Mouse (Mus musculus) CH12.LX (cell line): Measurements from ENCODE around the gene Szrd1. TPM values are rescaled to one million over a fixed set of nuclear protein-coding genes. Genes with fewer than 3 reads are reported as not detected.
A peak's percentile ranks its signal among the peaks of the same experiment; 100 is the strongest.

Experiments used
- DNase-seq: peaks from one replicate; pipeline ENCODE4 v3.0.0-alpha.2; 2013; ENCODE audit errors: extremely low read depth
- H3K27ac ChIP-seq: 2 replicates; pipeline ENCODE4 v1.5.1; 2012; ENCODE audit warnings: low read depth, mild to moderate bottlenecking, control low read depth, moderate library complexity; ENCODE audit not compliant: insufficient read depth
- H3K27me3 ChIP-seq: replicated peaks from 2 replicates; pipeline ENCODE3; 2012; ENCODE audit warnings: inconsistent platforms
- H3K36me3 ChIP-seq, 2 experiments: replicated peaks in 1 of 2; 2 replicates each; pipeline versions ENCODE3 to v1.6.1; 2012; ENCODE audit warnings: inconsistent platforms in 1 of 2, low read length in 1 of 2, mild to moderate bottlenecking in 1 of 2, mixed read lengths in 1 of 2, moderate library complexity in 1 of 2; ENCODE audit not compliant: control insufficient read depth in 1 of 2, insufficient read depth in 1 of 2
- H3K4me1 ChIP-seq, 2 experiments: 2 replicates each; pipeline ENCODE4 v1.6.1; 2012; ENCODE audit warnings: inconsistent platforms in 1 of 2, moderate library complexity in 1 of 2; ENCODE audit not compliant: insufficient read depth in 2 of 2, control insufficient read depth in 1 of 2
- H3K4me2 ChIP-seq: 2 replicates; pipeline ENCODE4 v1.6.1; 2012; ENCODE audit warnings: low read depth, mild to moderate bottlenecking, control low read depth; ENCODE audit not compliant: poor library complexity, insufficient read depth, severe bottlenecking
- H3K4me3 ChIP-seq, 3 experiments: fragments of 150-350 bp in 1 of 3; sonication (generic) in 1 of 3; replicated peaks in 1 of 3; 2 replicates each; pipeline versions ENCODE3 to v1.5.1; 2011 to 2012; ENCODE audit warnings: low read depth in 2 of 3, low read length in 2 of 3, mild to moderate bottlenecking in 2 of 3, moderate library complexity in 2 of 3, control low read depth in 1 of 3, improper control_type of control experiment in 1 of 3, inconsistent platforms in 1 of 3, mixed read lengths in 1 of 3; ENCODE audit not compliant: poor library complexity in 1 of 3
- H3K79me2 ChIP-seq: replicated peaks from 2 replicates; pipeline ENCODE4 v1.6.1; 2012; ENCODE audit warnings: mild to moderate bottlenecking, moderate library complexity; ENCODE audit not compliant: control insufficient read depth, poor library complexity, insufficient read depth, severe bottlenecking; ENCODE audit errors: extremely low read depth
- H3K9ac ChIP-seq: 2 replicates; pipeline ENCODE4 v1.6.1; 2012; ENCODE audit warnings: low read depth, mild to moderate bottlenecking, control low read depth, moderate library complexity; ENCODE audit not compliant: insufficient read depth
- H3K9me3 ChIP-seq: replicated peaks from 2 replicates; pipeline ENCODE3; 2012; ENCODE audit warnings: low read length, inconsistent platforms, mixed read lengths
- BHLHE40 ChIP-seq: IDR thresholded peaks from 2 replicates; pipeline ENCODE4 v1.6.1; 2011; ENCODE audit warnings: mild to moderate bottlenecking, low read depth, low read length, improper control_type of control experiment
- CHD2 ChIP-seq: IDR thresholded peaks from 2 replicates; pipeline ENCODE4 v1.6.1; 2011; ENCODE audit warnings: low read length, improper control_type of control experiment
- CTCF ChIP-seq, 2 experiments: IDR thresholded peaks in 1 of 2; conservative IDR thresholded peaks in 1 of 2; 2 replicates each; pipeline ENCODE4 v1.5.1; 2011 to 2012; ENCODE audit warnings: low read depth in 2 of 2, low read length in 2 of 2, improper control_type of control experiment in 1 of 2, inconsistent platforms in 1 of 2, mild to moderate bottlenecking in 1 of 2, moderate library complexity in 1 of 2
- E2F4 ChIP-seq: IDR thresholded peaks from 2 replicates; pipeline ENCODE4 v1.6.1; 2011; ENCODE audit warnings: low read depth, low read length, improper control_type of control experiment; ENCODE audit not compliant: insufficient replicate concordance
- ELF1 ChIP-seq: IDR thresholded peaks from 2 replicates; pipeline ENCODE4 v1.6.1; 2014; ENCODE audit warnings: low read depth, mild to moderate bottlenecking, inconsistent platforms, low read length, improper control_type of control experiment
- EP300 ChIP-seq: IDR thresholded peaks from 2 replicates; pipeline ENCODE4 v1.6.1; 2011; ENCODE audit warnings: low read length, improper control_type of control experiment
- GABPA ChIP-seq: IDR thresholded peaks from 2 replicates; pipeline ENCODE4 v1.6.1; 2012; ENCODE audit warnings: low read depth, low read length, improper control_type of control experiment, inconsistent platforms; ENCODE audit not compliant: insufficient replicate concordance
- HCFC1 ChIP-seq: IDR thresholded peaks from 2 replicates; pipeline ENCODE4 v1.6.1; 2012; ENCODE audit warnings: low read depth, mild to moderate bottlenecking, inconsistent platforms, low read length, improper control_type of control experiment
- JUN ChIP-seq: IDR thresholded peaks from 2 replicates; pipeline ENCODE4 v1.6.1; 2011; ENCODE audit warnings: low read depth, mild to moderate bottlenecking, low read length, improper control_type of control experiment, moderate library complexity; ENCODE audit not compliant: insufficient read depth
- KAT2A ChIP-seq: IDR thresholded peaks from 2 replicates; pipeline ENCODE4 v1.6.1; 2012; ENCODE audit warnings: low read length, improper control_type of control experiment, inconsistent platforms; ENCODE audit not compliant: insufficient replicate concordance
- MAFK ChIP-seq: IDR thresholded peaks from 2 replicates; pipeline ENCODE4 v1.6.1; 2011; ENCODE audit warnings: low read length, improper control_type of control experiment; ENCODE audit not compliant: insufficient replicate concordance
- MAX ChIP-seq: IDR thresholded peaks from 2 replicates; pipeline ENCODE4 v1.6.1; 2011; ENCODE audit warnings: low read length, improper control_type of control experiment
- MAZ ChIP-seq: IDR thresholded peaks from 2 replicates; pipeline ENCODE4 v1.6.1; 2012; ENCODE audit warnings: low read depth, mild to moderate bottlenecking, inconsistent platforms, low read length, improper control_type of control experiment, moderate library complexity
- NELFE ChIP-seq: IDR thresholded peaks from 2 replicates; pipeline ENCODE4 v1.6.1; 2011; ENCODE audit warnings: low read depth, low read length, improper control_type of control experiment
- NRF1 ChIP-seq: IDR thresholded peaks from 2 replicates; pipeline ENCODE4 v1.6.1; 2014; ENCODE audit warnings: low read depth, mild to moderate bottlenecking, inconsistent platforms, low read length, improper control_type of control experiment, moderate library complexity
- PAX5 ChIP-seq: IDR thresholded peaks from 2 replicates; pipeline ENCODE4 v1.6.1; 2012; ENCODE audit warnings: low read length, inconsistent platforms, mixed read lengths
- SMC3 ChIP-seq: IDR thresholded peaks from 2 replicates; pipeline ENCODE4 v1.6.1; 2011; ENCODE audit warnings: low read depth, low read length, improper control_type of control experiment
- TBP ChIP-seq: conservative IDR thresholded peaks from 2 replicates; pipeline ENCODE4 v1.6.1; 2011; ENCODE audit warnings: low read depth, low read length, improper control_type of control experiment
- TCF12 ChIP-seq: IDR thresholded peaks from 2 replicates; pipeline ENCODE4 v1.6.1; 2014; ENCODE audit warnings: low read depth, mild to moderate bottlenecking, inconsistent platforms, low read length, improper control_type of control experiment
- UBTF ChIP-seq: IDR thresholded peaks from 2 replicates; pipeline ENCODE4 v1.6.1; 2012; ENCODE audit warnings: low read depth, mild to moderate bottlenecking, inconsistent platforms, low read length, improper control_type of control experiment, moderate library complexity
- ZKSCAN1 ChIP-seq: IDR thresholded peaks from 2 replicates; pipeline ENCODE4 v1.6.1; 2012; ENCODE audit warnings: low read depth, inconsistent platforms, low read length, improper control_type of control experiment, borderline replicate concordance
- ZMIZ1 ChIP-seq: IDR thresholded peaks from 2 replicates; pipeline ENCODE4 v1.6.1; 2012; ENCODE audit warnings: low read depth, mild to moderate bottlenecking, inconsistent platforms, low read length, improper control_type of control experiment
- ZNF384 ChIP-seq: IDR thresholded peaks from 2 replicates; pipeline ENCODE4 v1.6.1; 2012; ENCODE audit warnings: low read depth, low read length, improper control_type of control experiment, inconsistent platforms
- dilution Hi-C: fragments of 300-500 bp; cut with MboI; formaldehyde crosslinking; loops from 2 replicates; pipeline ENCODE4 v1.14.3; 2020; ENCODE audit warnings: low sequenced_read_pairs; ENCODE audit not compliant: extremely low pct_unique_long_range_greater_than_20kb, extremely low pct_ligation_motif_present
- in situ Hi-C: fragments of 300-500 bp; cut with MboI; formaldehyde crosslinking; loops from 3 replicates; pipeline ENCODE4 v1.14.3; 2019; ENCODE audit warnings: low sequenced_read_pairs, low pct_ligation_motif_present, low pct_unique_long_range_greater_than_20kb, mixed read lengths
- polyA plus RNA-seq: library from polyadenylated mRNA; unstranded; fragments of >175 nt; gene quantifications from 2 replicates; pipeline ENCODE4 v1.2.1, GENCODE M21; 2012; ENCODE audit warnings: low read depth; ENCODE audit not compliant: insufficient read length
- total RNA-seq, 2 experiments: library from RNA; depleted of rRNA; stranded (reverse); fragments of 300-350 nt in 1 of 2; fragments of >200 nt in 1 of 2; gene quantifications; 2 replicates each; pipeline ENCODE4 v1.2.3; 2012 to 2014

Gene Szrd1
- total and polyA plus RNA-seq, 3 experiments: 80.9 to 143 (median 82.5) TPM

GRCm38 (mm10) chr4:141122663-141123062 is 16.9 kb downstream of the Szrd1 start:
- no peak overlapping the region for H3K4me3 ChIP-seq
- no peaks in the 10 kb centered on the region for H3K27me3 ChIP-seq
- H3K9me3 ChIP-seq: no peaks in the 10 kb centered on the region
- TF ChIP-seq NRF1: no peak
- TF ChIP-seq TBP: no peak
- TF ChIP-seq KAT2A: no peak
- TF ChIP-seq CTCF (conservative IDR thresholded peaks at IDR 0.05 in 1 of 2, IDR thresholded peaks at IDR 0.05 in 1 of 2; ENCODE audit: low read depth in 2 of 2, low read length in 2 of 2): no peak
- no peak for TF ChIP-seq E2F4
- no peak for TF ChIP-seq TCF12
- TF ChIP-seq ELF1: no peak
- TF ChIP-seq UBTF: no peak
- no peak for TF ChIP-seq EP300
- no peak for TF ChIP-seq NELFE
- no peak overlapping the region for H3K4me2 ChIP-seq
- no peak for DNase-seq
- dilution Hi-C loops: no loop called here
- H3K79me2 ChIP-seq: peaks cover 97% of the 10 kb centered on the region
- in situ Hi-C loops: no loop called here
- peaks cover 2 to 46% of the 10 kb centered on the region in 2 experiments; a peak in 3 of 4 replicates for H3K4me1 ChIP-seq
- H3K27ac ChIP-seq: no peak overlapping the region
- H3K9ac ChIP-seq: no peak overlapping the region
- peaks cover 50 to 92% of the 10 kb centered on the region in 2 experiments for H3K36me3 ChIP-seq

- TF ChIP-seq MAZ (no peak), ZMIZ1 (no peak), MAFK (no peak), ZKSCAN1 (no peak), BHLHE40 (no peak), HCFC1 (no peak), ZNF384 (no peak), E2F4 (no peak), GABPA (no peak), CHD2 (no peak), PAX5 (no peak), SMC3 (peak; percentile 15; the same call in 1 of the 2 replicates), MAX (no peak), CTCF (conservative IDR thresholded peaks at IDR 0.05 in 1 of 2, IDR thresholded peaks at IDR 0.05 in 1 of 2; ENCODE audit: low read depth in 2 of 2, low read length in 2 of 2) (peak; percentile 27 to 55; a peak in 3 of 4 replicates), ELF1 (no peak), JUN (no peak)
- H3K79me2 ChIP-seq: peaks cover 78% of the 10 kb centered on the region
- peaks cover 58 to 97% of the 10 kb centered on the region in 2 experiments for H3K36me3 ChIP-seq
- dilution Hi-C loops: no loop called here
- H3K27ac ChIP-seq: no peak overlapping the region
- in situ Hi-C loops: no loop called here
- peak; percentile 44 for DNase-seq
- peaks cover 7 to 50% of the 10 kb centered on the region in 2 experiments for H3K4me1 ChIP-seq
- no peak overlapping the region for H3K4me2 ChIP-seq
- H3K27me3 ChIP-seq: no peaks in the 10 kb centered on the region
- H3K9ac ChIP-seq: no peak overlapping the region
- H3K4me3 ChIP-seq: no peak overlapping the region
- H3K9me3 ChIP-seq: no peaks in the 10 kb centered on the region
Observed at GRCm38 (mm10) chr4:141120700-141121099, 18.9 kb downstream of the Szrd1 start.
